Mouse (Mus musculus) hindbrain, embryonic 10.5 days (tissue): ENCODE data around the gene Edn3. TPM values are rescaled to one million over a fixed set of nuclear protein-coding genes. Genes with fewer than 3 reads are reported as not detected.

Experiments
- DNase-seq: peaks from one replicate; pipeline ENCODE4 v3.0.0-alpha.2; 2017; ENCODE audit warnings: low spot score
- H3K27ac ChIP-seq: fragments of 300-500 bp; sonication (generic); 2 replicates; pipeline ENCODE4 v1.5.1; 2016; ENCODE audit warnings: mild to moderate bottlenecking, moderate library complexity
- H3K27me3 ChIP-seq: fragments of 300-500 bp; sonication (generic); 2 replicates; pipeline ENCODE4 v1.6.1; 2016; ENCODE audit warnings: mild to moderate bottlenecking; ENCODE audit not compliant: poor library complexity, insufficient read depth, severe bottlenecking
- H3K36me3 ChIP-seq: fragments of 300-500 bp; sonication (generic); 2 replicates; pipeline ENCODE4 v1.6.1; 2016; ENCODE audit warnings: mild to moderate bottlenecking, moderate library complexity
- H3K4me1 ChIP-seq: fragments of 300-500 bp; sonication (generic); replicated peaks from 2 replicates; pipeline ENCODE4 v1.6.1; 2016; ENCODE audit warnings: mild to moderate bottlenecking
- H3K4me3 ChIP-seq: fragments of 300-500 bp; sonication (generic); 2 replicates; pipeline ENCODE4 v1.5.1; 2016; ENCODE audit warnings: mild to moderate bottlenecking, moderate library complexity
- H3K9me3 ChIP-seq: fragments of 300-500 bp; sonication (generic); 2 replicates; pipeline ENCODE4 v1.6.1; 2016; ENCODE audit warnings: mild to moderate bottlenecking, moderate library complexity
- WGBS: fragments of 180-500 bp; shearing (Covaris S2); methylation state at CpG from one replicate; pipeline ENCODE4 v1.1.7; 2016; 5-methylcytosine and 5-hydroxymethylcytosine counted together
- polyA plus RNA-seq: library from polyadenylated mRNA; unstranded; fragments of >200 nt; fragmentation: Nextera tagmentation; extraction: Ambion mirVana; gene quantifications from 2 replicates; pipeline ENCODE4 v1.2.1, GENCODE M21; 2016

Gene Edn3
- polyA plus RNA-seq, result 13.2 and 15.5 TPM in 2 replicates

- H3K27me3 ChIP-seq, result peaks cover 35% of the 10 kb centered on the region
- peak within 1 kb of the TSS; percentile 59 for H3K4me3 ChIP-seq
- no peaks in the 10 kb centered on the region for H3K9me3 ChIP-seq
- H3K36me3 ChIP-seq, result no peaks in the 10 kb centered on the region
- H3K27ac ChIP-seq, result peak within 1 kb of the TSS; percentile 81
- H3K4me1 ChIP-seq, result peaks cover 25% of the 10 kb centered on the region
- peak; percentile 64 for DNase-seq
- under 1% methylated on average over 48 of the region's 48 CpGs for WGBS
Observed at GRCm38 (mm10) chr2:174760479-174761121, at the start of gene Edn3. Gene Edn3 (plus strand): TSS chr2:174760619.

GRCm38 (mm10) chr2:174712043-174712442 lies 48.4 kb upstream of the Edn3 start:
- DNase-seq, result no peak
- Histone ChIP-seq H3K27ac (no peak overlapping the region), H3K36me3 (no peaks in the 10 kb centered on the region), H3K4me3 (no peak overlapping the region), H3K4me1 (no peaks in the 10 kb centered on the region), H3K9me3 (no peaks in the 10 kb centered on the region), H3K27me3 (no peaks in the 10 kb centered on the region)
- WGBS, result 96% methylated on average over 1 of the region's 1 CpGs

GRCm38 (mm10) chr2:174715938-174716337 lies 44.5 kb upstream of the Edn3 start:
- Histone ChIP-seq H3K36me3 (no peaks in the 10 kb centered on the region), H3K4me3 (no peak overlapping the region), H3K27me3 (no peaks in the 10 kb centered on the region), H3K4me1 (no peaks in the 10 kb centered on the region), H3K27ac (no peak overlapping the region), H3K9me3 (no peaks in the 10 kb centered on the region)
- no peak for DNase-seq

- 91% methylated on average over 4 of the region's 4 CpGs for WGBS
Observed at GRCm38 (mm10) chr2:174717857-174718256, 42.6 kb upstream of the Edn3 start.

GRCm38 (mm10) chr2:174727114-174727823 lies 33.1 kb upstream of the Edn3 start:
- WGBS, result 80% methylated on average over 10 of the region's 10 CpGs
- H3K4me1 ChIP-seq, result peaks cover 16% of the 10 kb centered on the region; the same call in 1 of the 2 replicates
- H3K27ac ChIP-seq, result no peak overlapping the region
- no peaks in the 10 kb centered on the region for H3K27me3 ChIP-seq
- H3K9me3 ChIP-seq, result no peaks in the 10 kb centered on the region
- no peaks in the 10 kb centered on the region for H3K36me3 ChIP-seq
- no peak for DNase-seq
- no peak overlapping the region for H3K4me3 ChIP-seq

More at GRCm38 (mm10) chr2:174717857-174718256, 42.6 kb upstream of the Edn3 start:
- Histone ChIP-seq H3K9me3 (no peaks in the 10 kb centered on the region), H3K36me3 (no peaks in the 10 kb centered on the region), H3K27me3 (no peaks in the 10 kb centered on the region), H3K27ac (no peak overlapping the region), H3K4me3 (no peak overlapping the region), H3K4me1 (peaks cover 2% of the 10 kb centered on the region; the same call in 1 of the 2 replicates)
- DNase-seq, result no peak

- H3K27me3 ChIP-seq, result no peaks in the 10 kb centered on the region
- no peaks in the 10 kb centered on the region for H3K9me3 ChIP-seq
- H3K36me3 ChIP-seq, result no peaks in the 10 kb centered on the region
- no peak for DNase-seq
- 90% methylated on average over 5 of the region's 5 CpGs for WGBS
- no peak overlapping the region for H3K27ac ChIP-seq
- no peak overlapping the region for H3K4me3 ChIP-seq
- peaks cover 7% of the 10 kb centered on the region; the same call in 1 of the 2 replicates for H3K4me1 ChIP-seq
Observed at GRCm38 (mm10) chr2:174731939-174732338, 28.5 kb upstream of the Edn3 start.

- WGBS, result 93% methylated on average over 1 of the region's 1 CpGs
- H3K27me3 ChIP-seq, result no peaks in the 10 kb centered on the region
Observed at GRCm38 (mm10) chr2:174735270-174735669, 25.1 kb upstream of the Edn3 start.

GRCm38 (mm10) chr2:174747182-174747581 lies 13.2 kb upstream of the Edn3 start:
- Histone ChIP-seq H3K27ac (no peak overlapping the region), H3K9me3 (no peaks in the 10 kb centered on the region), H3K36me3 (no peaks in the 10 kb centered on the region), H3K4me3 (no peak overlapping the region), H3K27me3 (no peaks in the 10 kb centered on the region), H3K4me1 (peaks cover 3% of the 10 kb centered on the region; the same call in 1 of the 2 replicates)
- 85% methylated on average over 1 of the region's 1 CpGs for WGBS
- no peak for DNase-seq

More at GRCm38 (mm10) chr2:174735270-174735669, 25.1 kb upstream of the Edn3 start:
- Histone ChIP-seq H3K4me3 (no peak overlapping the region), H3K4me1 (peaks cover 6% of the 10 kb centered on the region), H3K36me3 (no peaks in the 10 kb centered on the region), H3K27ac (no peak overlapping the region), H3K9me3 (no peaks in the 10 kb centered on the region)
- DNase-seq, result no peak

- no peaks in the 10 kb centered on the region for H3K9me3 ChIP-seq
- H3K4me3 ChIP-seq, result no peak overlapping the region
- H3K36me3 ChIP-seq, result no peaks in the 10 kb centered on the region
- 78% methylated on average over 8 of the region's 8 CpGs for WGBS
- peaks cover 3% of the 10 kb centered on the region; the same call in 1 of the 2 replicates for H3K4me1 ChIP-seq
- DNase-seq, result no peak
- H3K27me3 ChIP-seq, result no peaks in the 10 kb centered on the region
- no peak overlapping the region for H3K27ac ChIP-seq
Observed at GRCm38 (mm10) chr2:174748381-174748780, 12.0 kb upstream of the Edn3 start.

- DNase-seq, result no peak
- Histone ChIP-seq H3K9me3 (no peaks in the 10 kb centered on the region), H3K4me1 (peaks cover 3% of the 10 kb centered on the region; the same call in 1 of the 2 replicates), H3K4me3 (no peak overlapping the region), H3K36me3 (no peaks in the 10 kb centered on the region), H3K27me3 (no peaks in the 10 kb centered on the region), H3K27ac (no peak overlapping the region)
- 91% methylated on average over 1 of the region's 1 CpGs for WGBS
Observed at GRCm38 (mm10) chr2:174753197-174753596, 7.2 kb upstream of the Edn3 start.

GRCm38 (mm10) chr2:174754231-174754630 lies 6.2 kb upstream of the Edn3 start:
- WGBS, result 72% methylated on average over 1 of the region's 1 CpGs
- no peak for DNase-seq
- no peaks in the 10 kb centered on the region for H3K36me3 ChIP-seq
- H3K4me3 ChIP-seq, result no peak overlapping the region
- H3K27ac ChIP-seq, result no peak overlapping the region
- H3K4me1 ChIP-seq, result peaks cover 3% of the 10 kb centered on the region; the same call in 1 of the 2 replicates
- no peaks in the 10 kb centered on the region for H3K9me3 ChIP-seq
- no peaks in the 10 kb centered on the region for H3K27me3 ChIP-seq

- H3K9me3 ChIP-seq, result no peaks in the 10 kb centered on the region
- 83% methylated on average over 4 of the region's 4 CpGs for WGBS
Observed at GRCm38 (mm10) chr2:174759189-174759588, 1.2 kb upstream of the Edn3 start.

GRCm38 (mm10) chr2:174761452-174762101 lies 1.2 kb downstream of the Edn3 start:
- 56% methylated on average over 6 of the region's 6 CpGs for WGBS
- DNase-seq, result peak; percentile 33
- H3K27ac ChIP-seq, result peak overlapping the region; percentile 81
- H3K27me3 ChIP-seq, result peaks cover 35% of the 10 kb centered on the region
- H3K4me3 ChIP-seq, result peak overlapping the region; percentile 59
- peaks cover 25% of the 10 kb centered on the region for H3K4me1 ChIP-seq
- H3K36me3 ChIP-seq, result no peaks in the 10 kb centered on the region
- H3K9me3 ChIP-seq, result no peaks in the 10 kb centered on the region

More at GRCm38 (mm10) chr2:174759189-174759588, 1.2 kb upstream of the Edn3 start:
- Histone ChIP-seq H3K27me3 (peaks cover 35% of the 10 kb centered on the region), H3K27ac (no peak overlapping the region), H3K36me3 (no peaks in the 10 kb centered on the region), H3K4me1 (peaks cover 25% of the 10 kb centered on the region), H3K4me3 (no peak overlapping the region)
- DNase-seq, result no peak
